Mouse (Mus musculus) gastrocnemius, postnatal 14 days (tissue): ENCODE data around the gene Zfp652. TPM values are rescaled to one million over a fixed set of nuclear protein-coding genes. Genes with fewer than 3 reads are reported as not detected.
"Not testable (repeated sequence)": the region's sequence is repeated elsewhere in the genome, so short reads cannot be mapped to it uniquely, and the experiment has no call there.

ENCODE experiments used
- DNase-seq: peaks from one replicate; pipeline ENCODE4 v3.0.0; 2021; ENCODE audit warnings: mixed read lengths
- intact Hi-C: fragments of 180-260 bp; cut with DNase I; formaldehyde crosslinking; loops from one replicate; pipeline ENCODE4 v1.15.1; 2025; ENCODE audit warnings: low total_unique reads
- total RNA-seq, 2 experiments: library from RNA; stranded (reverse); gene quantifications; 2 replicates each; pipeline ENCODE4 v1.2.3; 2021

Zfp652 gene
- total RNA-seq, 2 experiments from 2014 or later: 42.0 to 43.1 TPM

DNA sequence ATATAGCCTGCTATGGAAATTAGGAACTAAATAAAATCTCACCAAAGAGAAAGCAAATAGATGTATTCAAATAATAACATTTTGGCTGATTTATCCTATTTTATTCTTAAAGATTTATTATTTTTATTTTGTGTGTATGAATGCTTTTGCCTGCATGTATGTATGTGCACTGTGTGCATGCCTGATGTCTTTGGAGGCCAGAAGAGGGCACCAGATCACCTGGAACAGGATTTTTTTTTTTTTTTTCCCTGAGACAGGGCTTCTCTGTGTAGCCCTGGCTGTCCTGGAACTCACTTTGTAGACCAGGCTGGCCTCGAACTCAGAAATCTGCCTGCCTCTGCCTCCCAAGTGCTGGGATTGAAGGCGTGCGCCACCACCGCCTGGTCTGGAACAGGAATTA is 42.7 kb downstream of the Zfp652 start:
- intact Hi-C loops, DNase-seq: not testable (repeated sequence)

DNA sequence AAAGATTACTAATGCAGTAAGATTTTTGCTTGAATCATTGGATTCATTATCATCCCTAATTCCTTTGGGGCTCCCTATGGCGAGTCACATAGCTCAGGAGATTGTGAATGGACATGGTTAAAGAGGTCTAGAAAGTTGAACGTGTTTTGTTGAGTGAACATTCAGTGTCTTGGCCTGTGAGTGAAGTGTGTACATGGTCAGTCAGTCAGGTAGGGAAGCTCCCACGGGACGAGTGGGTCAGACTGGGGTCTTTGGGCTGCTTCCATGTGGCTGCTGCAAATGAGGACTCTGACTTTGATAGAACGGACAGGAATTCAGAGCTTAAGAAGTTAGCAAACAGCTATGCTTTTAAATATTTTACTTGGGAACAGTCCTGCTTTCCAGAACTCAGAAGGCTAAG is 48.0 kb downstream of the Zfp652 start:
- intact Hi-C loops: no loop called here
- DNase-seq: no peak

DNA sequence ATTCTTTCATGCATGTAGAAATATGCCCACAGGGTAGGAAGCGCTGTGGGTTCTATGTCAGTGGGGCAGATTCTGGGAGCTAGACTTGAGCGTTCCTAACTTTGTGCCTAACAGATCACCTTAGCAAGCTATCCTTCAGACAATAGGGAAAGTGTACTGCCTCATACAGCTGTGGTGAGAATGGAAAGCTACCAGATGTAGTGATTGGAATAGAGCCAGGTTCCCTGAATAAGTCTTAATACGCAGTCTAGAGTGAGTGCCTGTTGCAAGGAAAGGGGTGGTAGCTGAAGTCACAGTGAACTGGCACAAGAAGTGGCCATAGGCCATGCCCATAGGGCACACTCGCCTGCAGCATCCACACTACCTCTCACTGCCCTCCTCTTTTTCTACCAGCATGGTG is 50.5 kb downstream of the Zfp652 start:
- no peak for DNase-seq
- intact Hi-C loops: no loop called here

DNA sequence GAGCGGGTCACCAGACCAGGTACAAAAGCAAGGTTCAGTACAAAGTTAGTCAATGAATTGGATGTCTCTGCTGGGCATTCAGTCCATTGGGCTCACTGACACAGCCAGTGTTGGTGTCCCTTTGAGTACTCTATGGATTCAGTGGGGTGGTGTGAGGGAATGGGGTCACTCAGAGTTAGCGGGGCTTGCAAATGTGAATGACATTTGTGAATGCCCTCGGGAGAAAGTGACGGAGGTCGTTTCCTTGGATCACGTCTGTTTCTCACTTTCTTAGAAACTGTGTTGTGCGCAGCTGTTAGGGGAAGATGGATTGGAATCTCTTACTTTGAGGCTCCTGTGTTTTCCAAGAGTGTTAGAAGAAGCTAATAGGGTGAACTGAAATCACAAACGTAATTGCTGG is 52.3 kb downstream of the Zfp652 start:
- intact Hi-C loops: no loop called here
- no peak for DNase-seq

GRCm38 (mm10) chr11:95765334-95765733 is 52.9 kb downstream of the Zfp652 start:
- intact Hi-C loops: no loop called here
- DNase-seq: no peak

DNA sequence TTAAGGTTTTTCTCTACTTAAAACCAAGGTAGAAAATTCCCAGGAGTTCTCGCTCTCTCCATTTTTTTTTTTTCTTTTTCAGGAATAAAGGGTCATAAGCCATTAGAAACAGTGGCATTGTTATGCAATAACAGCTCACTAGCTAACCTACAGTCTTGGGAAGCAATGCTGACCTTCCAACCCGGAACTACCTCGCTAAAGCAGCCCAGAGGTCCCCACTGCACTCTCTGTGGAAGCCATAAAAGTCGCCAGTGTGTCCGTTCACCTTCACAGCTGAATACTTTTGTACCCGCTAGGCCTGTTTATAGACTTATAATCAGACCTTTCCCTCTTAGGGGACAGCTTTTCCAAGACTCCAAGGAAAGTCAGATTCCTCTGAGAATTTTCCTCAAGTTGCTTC is 55.8 kb downstream of the Zfp652 start:
- intact Hi-C loops: no loop called here
- DNase-seq: no peak

DNA sequence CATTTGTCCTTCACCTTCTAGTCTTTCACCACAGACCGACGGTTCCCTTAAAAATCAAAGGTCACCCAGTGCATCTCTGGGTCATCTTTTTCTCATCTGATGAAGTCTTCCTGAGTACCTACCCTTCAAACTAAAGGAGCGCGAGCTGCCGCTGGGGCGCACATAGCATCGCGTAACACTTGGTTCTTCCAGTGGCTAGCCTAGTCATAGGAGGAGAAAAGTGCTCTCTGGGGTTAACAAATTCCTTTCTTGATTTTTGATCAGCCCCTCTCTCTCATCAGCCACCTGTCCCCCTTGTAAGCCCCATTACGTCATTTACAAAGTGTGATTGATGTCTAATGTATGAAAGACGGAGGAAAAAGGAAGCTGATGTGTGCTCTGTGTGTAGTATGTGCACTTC is 56.7 kb downstream of the Zfp652 start:
- no peak for DNase-seq
- intact Hi-C loops: no loop called here

DNA sequence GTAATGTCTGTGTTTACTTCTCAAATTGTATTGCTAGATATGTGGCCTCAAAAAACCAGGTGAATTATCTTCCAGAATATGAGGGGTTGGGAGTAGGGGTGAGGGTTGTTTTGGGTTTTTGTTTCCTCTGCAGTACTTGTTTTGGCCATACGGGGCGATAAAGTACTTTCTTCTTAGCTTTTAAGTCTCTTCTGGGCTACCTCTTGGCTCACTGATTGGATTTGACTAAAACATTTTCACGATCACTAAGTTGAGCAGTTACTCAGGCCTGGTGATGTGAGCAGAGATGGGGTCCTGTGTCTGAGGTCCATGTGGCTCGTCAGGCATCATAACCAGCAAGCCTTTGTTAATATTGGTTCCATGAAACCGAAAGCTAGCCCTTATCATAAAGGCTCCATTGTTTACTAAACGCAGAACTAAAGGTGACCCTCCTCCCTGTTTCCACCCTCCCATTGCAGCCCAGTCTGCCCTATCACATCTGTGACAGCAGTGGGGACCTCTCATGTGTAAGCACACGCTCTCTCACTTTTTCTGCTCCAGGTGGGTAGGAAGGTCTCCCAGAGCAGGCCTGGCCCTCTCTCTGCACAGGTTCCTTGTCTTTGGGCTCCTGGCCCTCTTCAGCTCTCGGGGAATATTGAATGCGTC is 58.4 kb downstream of the Zfp652 start:
- no peak for DNase-seq
- intact Hi-C loops: loop anchor here (5.0 kb wide), 1 partner anchor 56 kb away; no protein-coding TSS in a partner anchor

GRCm38 (mm10) chr11:95771665-95772064 is 59.2 kb downstream of the Zfp652 start:
- intact Hi-C loops: loop anchor here (5.0 kb wide), 1 partner anchor 56 kb away; no protein-coding TSS in a partner anchor
- DNase-seq: no peak

DNA sequence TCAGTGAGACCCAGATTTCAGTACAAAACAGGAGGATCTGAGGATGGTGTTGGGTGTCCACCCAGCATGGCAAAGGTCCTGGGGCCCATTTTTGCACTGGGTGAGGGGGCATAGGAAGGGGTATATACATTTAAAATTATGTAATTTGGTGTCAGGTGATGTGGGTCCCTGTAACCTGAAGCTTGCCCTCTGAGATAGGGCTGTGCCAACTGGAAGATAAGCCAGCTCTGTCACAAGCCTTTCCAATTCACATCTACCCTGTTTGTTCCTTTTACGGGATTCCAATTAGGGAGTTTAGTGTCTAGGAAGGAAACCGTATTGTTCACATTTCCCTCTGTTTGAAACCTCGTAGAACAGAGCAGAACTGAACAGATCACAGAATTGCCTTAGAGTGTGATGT is 60.8 kb downstream of the Zfp652 start:
- no peak for DNase-seq

DNA sequence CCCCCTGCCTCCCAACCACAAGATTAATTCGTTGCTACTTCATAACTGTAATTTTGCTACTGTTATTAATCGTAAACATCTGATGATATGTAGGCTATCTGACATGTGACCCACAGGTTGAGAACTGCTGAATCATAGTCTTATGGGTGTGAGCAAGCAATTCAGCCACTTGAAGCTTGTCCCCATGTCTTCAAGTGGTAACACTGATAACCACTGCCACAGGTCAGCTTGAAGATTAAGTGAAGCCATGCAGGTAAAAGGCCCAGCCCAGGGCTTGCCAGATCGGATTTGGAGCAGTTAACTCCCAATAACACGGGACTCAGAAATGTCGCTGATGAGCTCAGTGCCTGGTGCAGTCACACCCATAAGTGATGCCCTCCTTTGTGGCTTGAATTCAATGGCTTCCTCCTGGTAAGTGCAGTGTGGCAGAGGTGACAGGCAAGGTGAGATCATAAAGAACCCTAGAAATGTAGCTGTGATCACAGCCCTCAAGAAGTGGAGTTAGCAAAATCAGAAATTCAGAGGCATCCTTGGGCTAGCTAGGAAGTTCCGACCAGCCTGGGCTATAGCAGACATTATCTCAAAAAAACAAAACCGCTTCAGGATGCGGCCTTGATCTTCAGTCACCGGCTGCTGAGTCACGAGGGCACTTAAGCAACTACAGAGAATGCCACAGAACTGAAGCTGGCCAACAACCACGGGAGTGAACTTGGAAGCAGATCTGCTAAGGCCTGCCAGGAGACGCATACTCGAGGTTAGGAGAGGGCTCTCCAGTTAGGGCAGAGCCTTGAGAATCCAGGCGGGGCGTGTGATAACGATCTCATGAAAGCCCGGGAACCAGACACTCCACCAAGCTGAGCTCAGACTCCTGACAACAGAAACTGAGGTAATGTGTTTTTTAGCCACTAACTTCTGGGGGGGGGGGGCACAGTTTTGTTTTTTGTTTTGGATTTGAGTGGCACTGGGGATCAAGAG is 65.1 kb downstream of the Zfp652 start:
- DNase-seq: peak; percentile 62

More for the DNA sequence above, 60.8 kb downstream of the Zfp652 start:
- intact Hi-C loops: loop anchor here (5.0 kb wide), 1 partner anchor 54 kb away; no protein-coding TSS in a partner anchor

DNA sequence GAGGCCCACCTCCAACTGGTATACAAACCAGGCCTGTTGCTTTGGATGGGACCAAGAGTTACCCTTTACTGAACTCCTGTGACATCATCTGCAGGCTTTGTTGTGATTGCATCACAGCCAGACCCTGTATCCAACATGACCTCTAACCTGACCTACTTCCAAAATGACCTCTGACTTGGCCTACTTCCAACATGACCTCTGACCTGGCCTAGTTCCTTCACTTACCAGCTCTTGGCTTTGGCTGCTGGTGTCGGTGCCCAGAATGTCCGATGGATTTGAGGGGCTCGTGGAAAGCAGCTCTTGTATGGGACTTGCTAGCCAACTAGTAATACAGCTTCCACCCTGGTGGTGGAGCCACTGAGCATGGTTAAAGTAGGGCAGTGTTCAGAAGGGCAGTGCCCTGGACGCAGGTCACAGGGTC is 66.4 kb downstream of the Zfp652 start:
- intact Hi-C loops: no loop called here
- peak; percentile 14 for DNase-seq

More for the DNA sequence above, 65.1 kb downstream of the Zfp652 start:
- intact Hi-C loops: no loop called here

DNA sequence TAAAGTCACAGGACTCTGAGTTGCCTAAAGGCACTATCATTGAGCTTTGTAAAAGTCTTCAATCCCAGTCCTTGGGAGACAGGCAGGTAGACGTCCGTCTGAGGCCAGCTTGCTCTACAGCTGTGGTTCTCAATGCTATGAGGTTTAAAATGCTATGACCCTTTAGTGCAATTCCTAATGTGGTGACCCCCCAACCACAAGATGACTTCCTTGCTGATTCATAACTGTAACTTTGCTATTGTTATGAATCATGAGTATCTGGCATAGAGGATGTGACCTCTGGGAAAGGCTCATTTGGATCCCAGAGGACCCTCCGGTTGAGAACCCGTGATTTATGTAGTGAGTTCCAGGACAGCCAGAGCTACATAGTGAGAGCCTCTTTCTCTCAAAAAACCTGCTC is 66.9 kb downstream of the Zfp652 start:
- DNase-seq: no peak
- intact Hi-C loops: no loop called here

DNA sequence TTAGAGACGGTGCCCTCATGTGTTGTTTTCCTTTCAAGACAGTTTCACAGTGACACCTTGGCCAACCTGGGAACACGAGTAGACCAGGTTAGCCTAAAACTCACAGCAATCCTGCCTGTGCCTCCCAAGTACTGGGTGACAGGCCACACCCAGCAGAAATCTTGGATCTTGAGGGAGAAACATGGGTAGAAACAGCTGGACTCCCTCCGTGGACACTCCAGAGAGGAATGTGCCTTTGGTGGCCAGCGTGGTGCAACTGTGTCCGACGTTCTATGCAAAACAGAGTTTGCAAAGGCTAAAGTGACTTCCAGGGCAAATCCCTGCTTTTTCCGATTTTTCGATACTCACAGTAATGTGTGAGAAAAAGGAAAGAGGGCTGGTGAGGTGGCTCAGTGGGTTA is 68.0 kb downstream of the Zfp652 start:
- DNase-seq: no peak
- intact Hi-C loops: no loop called here

DNA sequence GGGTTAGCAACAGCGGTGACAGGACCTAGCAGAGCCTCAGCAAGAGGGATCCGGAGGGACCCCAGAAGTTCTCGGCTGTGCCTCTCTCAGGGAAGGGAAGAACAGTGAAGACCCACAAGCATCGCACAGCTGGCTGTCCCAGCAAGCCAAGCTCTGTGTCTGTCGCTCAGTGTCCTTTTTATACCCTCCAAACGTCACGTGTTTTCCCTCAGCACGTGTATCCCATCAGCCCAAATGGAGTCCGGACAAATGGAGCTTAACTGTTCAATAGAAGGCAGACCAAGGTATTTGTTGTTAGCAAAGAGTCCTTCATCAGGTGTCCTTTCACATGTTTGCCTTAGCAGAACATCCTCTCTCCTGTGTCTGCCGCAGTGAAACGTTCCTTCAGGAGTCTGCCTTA is 69.1 kb downstream of the Zfp652 start:
- no peak for DNase-seq
- intact Hi-C loops: no loop called here

- intact Hi-C loops: no loop called here
- DNase-seq: no peak
Observed at GRCm38 (mm10) chr11:95783457-95783856, 71.0 kb downstream of the Zfp652 start.

DNA sequence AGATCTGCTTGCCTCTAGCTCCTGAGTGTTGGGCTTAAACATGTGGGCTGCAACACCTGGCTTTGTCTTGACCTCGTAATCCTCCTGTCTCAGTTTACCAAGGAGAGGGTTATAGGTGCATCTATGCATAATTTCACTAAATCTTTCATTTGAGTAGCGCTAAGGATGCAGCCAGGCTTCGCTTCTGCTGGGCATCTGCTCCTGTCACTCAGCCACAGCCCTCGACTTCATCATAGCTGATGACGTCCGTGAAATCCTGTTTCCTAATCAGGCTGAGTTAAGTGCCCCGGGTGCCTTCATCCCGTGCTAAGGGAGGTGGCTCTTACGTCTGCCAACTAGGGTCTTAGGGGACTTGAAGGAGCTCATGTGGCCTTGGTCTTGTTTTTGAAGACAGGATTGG is 71.5 kb downstream of the Zfp652 start:
- DNase-seq: no peak
- intact Hi-C loops: no loop called here

- intact Hi-C loops: no loop called here
Observed at GRCm38 (mm10) chr11:95785675-95786074, 73.2 kb downstream of the Zfp652 start.

GRCm38 (mm10) chr11:95786511-95786910 is 74.0 kb downstream of the Zfp652 start:
- no peak for DNase-seq
- intact Hi-C loops: no loop called here

More at GRCm38 (mm10) chr11:95785675-95786074, 73.2 kb downstream of the Zfp652 start:
- DNase-seq: no peak

DNA sequence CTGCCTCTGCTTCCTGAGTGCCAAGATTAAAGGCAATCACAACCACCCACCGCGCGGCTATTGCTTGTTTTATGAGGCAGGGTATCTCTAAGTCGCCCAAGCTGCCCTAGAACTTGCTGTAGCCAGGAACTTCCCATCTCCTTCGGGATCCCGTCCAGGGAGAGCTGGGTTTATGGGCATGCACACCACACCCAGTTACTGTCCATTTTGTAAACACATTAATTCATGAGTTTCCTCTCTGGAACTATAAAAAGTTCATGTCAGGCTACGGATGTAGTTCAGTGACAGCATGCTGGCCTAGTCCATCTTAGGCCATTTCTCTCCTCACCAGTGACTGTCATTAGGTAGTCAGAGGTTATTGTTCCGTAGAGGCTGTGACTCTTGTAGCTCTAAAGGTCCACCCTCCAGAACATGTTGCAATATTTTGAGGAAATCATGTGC is 77.0 kb downstream of the Zfp652 start:
- DNase-seq: no peak
- intact Hi-C loops: no loop called here
